Mouse (Mus musculus) cerebral cortex, adult 2 months (tissue): ENCODE measurements around the gene Sub1.

Experiments
- WGBS: fragments of 180-500 bp; shearing (Covaris S2); methylation state at CpG from one replicate; pipeline ENCODE4 v1.1.7; 2018; 5-methylcytosine and 5-hydroxymethylcytosine counted together

Gene Sub1

DNA sequence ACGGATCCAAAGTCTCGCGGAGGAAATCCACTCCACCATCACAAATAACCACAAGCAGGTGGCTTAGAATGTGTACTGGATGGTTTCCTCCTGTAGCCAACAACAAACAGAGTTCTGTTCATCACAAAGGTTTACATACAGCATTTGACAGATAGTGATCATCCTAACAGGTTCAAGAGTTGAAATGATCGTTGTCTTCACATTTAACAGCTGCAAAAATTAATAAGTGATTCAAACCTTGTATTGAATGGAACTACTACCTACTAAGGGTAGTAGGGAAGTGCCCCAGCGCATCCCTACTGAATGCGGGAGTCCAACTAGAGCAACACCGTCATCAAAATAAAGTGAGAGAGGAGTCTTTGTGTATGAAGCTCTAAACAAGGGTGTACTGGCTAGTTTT lies at the start of gene Sub1:
Gene Sub1, minus strand, starts transcription at position 101 of the 400 bp plus-strand sequence.
- WGBS, result 86% methylated on average over 7 of the region's 7 CpGs

DNA sequence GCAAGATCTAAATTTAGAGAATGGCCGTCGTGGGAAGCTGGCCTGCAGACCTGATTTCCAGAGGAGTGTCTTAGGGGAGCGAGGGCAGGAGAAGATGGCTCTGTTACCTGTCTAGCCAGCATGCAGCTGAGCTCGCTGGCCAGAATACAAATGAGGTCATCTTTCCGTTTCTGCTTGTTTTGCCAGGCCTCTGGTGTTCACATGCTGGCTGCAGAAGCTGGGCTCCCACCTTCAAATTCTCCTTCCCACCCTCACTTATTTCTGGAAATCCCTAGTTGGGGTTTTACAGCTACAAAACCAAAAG lies 43.6 kb upstream of the Sub1 start:
- 36% methylated on average over 5 of the region's 5 CpGs for WGBS

DNA sequence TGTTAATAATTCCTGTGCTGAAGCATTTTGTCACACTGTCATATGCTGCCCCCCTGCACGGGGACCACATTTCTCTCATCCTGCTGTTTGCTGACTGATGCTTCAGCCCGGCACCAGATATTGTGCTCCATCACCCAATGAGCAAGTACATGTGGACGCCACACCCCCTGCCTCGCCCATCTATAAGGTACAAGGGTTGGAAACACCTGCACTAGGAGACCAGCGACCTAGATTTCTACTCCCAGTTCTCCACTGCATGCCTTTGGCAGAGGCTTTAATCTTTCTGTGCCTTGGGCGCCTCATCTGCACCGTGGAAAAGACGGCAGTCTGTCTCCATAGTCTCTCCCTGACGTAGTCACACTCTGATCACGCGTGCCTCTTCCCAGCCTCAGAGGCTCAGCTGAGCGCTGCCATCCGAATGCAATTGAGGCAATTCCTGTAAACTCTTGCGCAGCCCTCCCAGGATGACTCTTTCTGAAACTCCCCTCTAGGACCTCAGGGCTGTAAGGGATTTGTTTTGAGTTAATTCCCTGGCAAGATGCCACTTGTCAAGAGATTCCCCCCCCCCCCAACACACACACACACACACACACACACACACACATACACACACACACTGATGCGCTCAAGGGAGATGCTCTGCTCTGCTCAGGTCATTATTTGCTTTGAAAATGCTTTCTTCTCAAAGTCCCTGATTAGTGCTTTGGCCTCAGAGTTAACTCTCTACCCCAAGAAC lies 43.1 kb upstream of the Sub1 start:
- 43% methylated on average over 15 of the region's 15 CpGs for WGBS

DNA sequence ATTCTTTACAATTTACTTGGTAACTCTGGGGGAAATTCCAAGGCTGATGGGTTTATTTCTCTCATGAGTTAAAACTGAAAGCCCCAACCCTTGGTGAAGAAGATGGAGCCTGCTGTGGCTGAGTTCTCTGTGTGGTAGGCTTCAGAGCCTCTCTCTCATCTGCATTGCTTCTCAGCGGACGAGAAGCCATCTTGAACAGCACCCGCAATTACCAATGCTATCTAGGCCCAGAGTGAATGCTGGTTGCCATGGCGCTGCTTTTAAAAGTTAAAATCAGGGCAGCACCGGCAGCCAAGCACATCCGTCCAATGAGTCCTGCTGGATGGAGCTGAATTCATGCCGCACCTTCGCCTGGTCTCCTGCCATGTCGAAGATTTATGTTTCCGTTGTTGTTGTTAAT lies 42.5 kb upstream of the Sub1 start:
- 38% methylated on average over 10 of the region's 10 CpGs for WGBS

DNA sequence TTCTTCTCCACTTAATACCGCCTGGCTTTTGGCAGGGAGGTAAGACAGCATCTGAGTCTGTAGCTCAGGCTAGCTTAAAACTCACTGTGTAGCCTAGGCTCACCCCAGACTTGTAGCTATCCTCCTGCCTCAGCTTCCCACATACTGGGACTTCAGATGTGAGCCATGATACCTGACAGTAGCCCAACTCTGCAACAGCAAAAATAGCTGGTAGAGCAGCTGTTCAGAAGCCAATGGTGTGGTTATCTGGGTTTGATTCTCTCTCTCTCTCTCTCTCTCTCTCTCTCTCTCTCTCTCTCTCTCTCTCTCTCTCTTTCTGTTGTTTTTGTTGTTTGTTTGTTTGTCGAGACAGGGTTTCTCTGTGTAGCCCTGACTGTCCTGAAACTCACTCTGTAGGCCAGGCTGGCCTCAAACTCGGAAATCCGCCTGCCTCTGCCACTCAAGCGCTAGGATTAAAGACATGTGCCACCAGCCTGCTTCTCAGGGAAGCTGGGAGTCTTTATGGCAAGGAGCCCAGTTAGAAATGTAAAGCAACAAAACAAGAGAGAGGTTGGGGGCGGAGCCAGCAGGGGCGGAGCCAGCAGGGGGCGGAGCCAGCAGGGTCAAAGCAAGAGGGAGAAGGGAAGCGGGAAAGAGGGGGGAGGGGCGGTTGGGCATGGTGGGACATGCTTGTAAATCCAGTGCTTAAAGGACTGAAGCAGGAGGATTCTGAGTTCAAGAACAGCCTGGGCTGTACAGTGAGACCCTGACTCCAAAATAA lies 41.3 kb upstream of the Sub1 start:
- 77% methylated on average over 10 of the region's 10 CpGs for WGBS

DNA sequence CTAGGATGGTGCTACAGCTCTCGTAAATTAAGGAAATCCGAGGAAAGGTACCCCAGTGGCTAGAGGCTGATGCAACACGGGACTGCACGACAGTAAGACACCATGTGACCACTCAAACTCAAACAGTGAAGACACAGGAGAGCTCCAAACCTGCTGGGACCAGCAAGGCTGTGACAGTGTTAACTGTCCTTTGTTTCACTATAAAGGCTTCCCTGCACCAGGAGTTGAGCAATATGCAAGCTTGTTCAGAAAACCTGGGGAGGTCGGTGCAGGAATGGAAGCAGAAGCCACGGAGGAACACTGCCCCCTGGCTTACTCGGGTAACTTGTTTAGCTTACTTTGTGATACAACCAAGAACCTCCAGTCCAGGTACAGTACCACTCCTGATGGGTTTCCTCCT lies 40.4 kb upstream of the Sub1 start:
- WGBS, result 54% methylated on average over 7 of the region's 7 CpGs

DNA sequence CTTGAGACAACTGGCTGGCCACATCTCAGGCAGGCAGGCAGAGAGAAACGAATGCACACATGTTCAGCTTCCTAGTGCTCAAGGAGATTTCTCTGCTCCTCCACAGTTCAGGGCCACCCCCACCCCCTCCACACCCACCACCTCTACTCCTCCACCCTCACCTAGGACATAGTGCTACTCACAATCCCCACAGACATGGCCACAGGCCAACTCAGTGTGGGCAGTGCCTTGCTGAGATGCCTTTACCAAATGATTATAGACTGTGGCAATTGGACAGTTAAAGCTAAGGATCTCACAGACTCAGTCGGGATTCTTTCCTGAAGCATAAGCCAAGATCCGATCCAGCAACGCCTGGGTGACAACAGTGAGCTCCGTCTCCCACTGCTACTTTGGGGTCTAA lies 39.9 kb upstream of the Sub1 start:
- 45% methylated on average over 5 of the region's 5 CpGs for WGBS

DNA sequence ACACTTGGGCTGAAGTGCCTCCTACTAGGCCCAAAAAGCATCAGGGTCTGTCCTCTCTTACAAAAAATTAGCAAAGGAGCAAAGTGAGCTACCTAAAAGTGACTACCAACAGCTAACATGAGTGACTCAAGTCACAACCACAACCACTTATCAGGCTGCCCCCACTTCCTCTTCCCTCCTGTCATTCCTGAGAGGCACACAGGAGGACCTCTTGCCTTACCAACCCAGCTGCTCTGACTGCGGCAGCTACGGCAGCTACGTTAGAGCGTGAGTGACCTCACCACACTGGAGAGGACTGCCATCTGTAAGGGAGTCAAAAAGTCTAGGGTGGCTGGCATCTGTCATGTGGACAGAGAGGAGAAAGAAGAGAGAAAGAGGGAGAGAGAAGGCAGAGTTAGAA lies 37.5 kb upstream of the Sub1 start:
- WGBS, result 93% methylated on average over 4 of the region's 4 CpGs

DNA sequence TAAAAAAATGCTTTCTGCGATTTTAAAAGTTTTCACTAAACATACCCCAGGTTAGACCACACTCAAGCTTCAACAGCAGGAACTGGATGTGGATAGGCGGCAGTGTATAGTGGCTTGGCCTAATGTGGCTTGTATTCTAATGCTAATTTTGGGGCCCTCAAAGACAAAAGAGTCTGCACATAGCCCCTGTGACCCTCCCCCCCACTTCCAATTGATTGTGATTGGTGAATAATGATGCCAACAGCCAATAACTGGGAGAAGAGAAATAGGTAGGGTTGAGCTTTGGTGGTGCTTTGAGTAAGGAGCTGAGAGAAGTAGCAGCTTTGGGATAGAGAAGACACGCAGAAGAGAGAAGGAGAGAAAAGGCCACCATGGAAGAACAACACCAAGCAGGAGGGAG lies 35.7 kb upstream of the Sub1 start:
- WGBS, result 91% methylated on average over 3 of the region's 3 CpGs

DNA sequence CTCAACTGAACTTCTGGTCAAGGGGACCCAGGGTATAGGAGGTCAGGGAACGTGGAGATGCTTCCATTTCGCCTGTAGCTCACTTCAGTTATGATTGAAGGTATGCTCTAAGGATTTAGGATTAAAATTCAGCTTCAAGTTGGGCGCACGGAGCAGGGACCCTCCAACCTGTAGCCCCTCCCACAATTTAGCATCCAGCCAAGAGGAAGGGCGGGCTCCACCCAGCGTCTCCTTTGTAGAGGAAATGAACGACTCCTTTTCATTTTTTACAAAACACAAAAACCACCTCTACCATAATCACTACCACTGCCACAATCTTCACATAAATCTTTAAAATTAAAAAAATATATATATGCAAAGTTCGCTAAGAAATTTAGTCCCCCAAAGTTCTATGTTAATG lies 35.1 kb upstream of the Sub1 start:
- 90% methylated on average over 8 of the region's 8 CpGs for WGBS

DNA sequence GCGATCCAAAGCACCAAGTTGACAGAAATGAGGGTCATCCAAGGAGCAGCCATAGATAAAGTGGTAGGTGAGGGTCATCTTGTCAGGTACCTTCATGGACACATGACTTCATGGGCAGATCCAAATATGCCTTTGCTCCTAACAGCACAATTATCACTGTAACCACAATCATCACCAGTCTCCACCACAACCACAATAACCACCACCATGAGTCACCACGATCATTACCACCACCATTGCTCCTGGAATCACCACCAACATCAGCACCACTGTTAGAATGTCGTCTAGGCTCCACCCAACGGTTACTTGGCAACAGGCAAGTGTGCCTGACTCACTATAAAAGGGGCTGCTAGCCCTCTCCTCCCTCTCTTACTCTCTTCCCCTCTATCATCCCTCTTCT lies 33.4 kb upstream of the Sub1 start:
- 73% methylated on average over 4 of the region's 4 CpGs for whole genome bisulfite sequencing

DNA sequence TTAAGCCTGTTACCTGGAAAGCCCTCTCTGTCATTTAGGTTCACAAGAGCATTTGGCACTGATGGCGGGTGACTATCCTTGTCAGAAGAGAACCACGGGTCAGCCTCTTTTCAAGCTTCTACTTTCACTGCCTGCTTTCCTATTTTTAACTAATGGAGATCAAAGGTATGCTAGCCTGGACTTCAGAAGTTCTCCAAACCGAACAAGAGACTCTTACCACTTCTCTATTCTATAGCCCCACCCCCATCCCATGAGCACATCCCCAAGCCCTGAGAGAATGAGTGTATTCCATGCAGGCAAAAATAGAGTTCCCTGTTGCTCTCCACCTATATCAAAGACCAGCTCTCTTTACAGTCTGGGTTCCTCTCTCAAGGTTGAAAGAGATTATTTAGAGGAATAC lies 31.0 kb upstream of the Sub1 start:
- 77% methylated on average over 3 of the region's 3 CpGs for WGBS

DNA sequence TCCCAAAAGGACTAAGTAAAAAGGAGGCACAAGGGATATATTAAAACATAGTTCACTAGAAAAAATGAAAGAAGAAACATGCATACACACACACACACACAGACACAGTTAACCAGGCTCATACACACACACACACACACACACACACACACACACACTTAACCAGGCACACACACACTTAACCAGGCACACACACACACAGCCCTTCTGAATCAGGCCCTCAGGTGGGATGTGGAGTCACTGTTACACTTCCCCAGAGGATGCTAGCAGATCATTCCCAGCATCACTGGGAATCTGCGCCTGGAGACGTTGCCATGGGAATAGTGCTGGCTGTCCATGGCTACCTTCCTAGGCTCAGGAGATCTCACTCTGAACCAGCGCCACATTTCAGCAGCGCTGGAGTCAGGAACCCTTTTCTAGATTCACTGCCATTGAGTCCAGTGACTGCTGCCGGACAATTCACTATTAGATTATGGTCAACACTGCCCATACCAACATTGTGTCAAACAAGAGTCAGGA lies 30.2 kb upstream of the Sub1 start:
- 61% methylated on average over 5 of the region's 5 CpGs for WGBS

DNA sequence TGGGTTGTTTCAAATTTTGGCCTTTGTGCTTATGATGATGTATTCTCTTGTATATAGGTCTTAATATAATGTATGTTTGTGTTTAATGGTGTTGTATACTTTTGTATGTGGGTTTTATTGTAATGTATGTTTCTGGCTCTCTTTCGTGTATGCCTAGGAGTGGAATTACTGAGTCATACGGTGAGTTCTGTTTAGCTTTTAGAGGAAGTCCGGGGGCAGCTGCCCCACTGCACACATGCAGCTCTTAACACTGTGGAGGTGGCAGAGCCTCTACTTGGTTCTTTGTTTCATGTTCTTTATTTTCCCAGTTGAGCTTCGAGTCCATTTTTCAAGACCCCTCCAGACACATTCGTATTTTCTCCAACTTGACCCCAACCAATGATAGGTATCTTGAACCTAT lies 29.2 kb upstream of the Sub1 start:
- 55% methylated on average over 5 of the region's 5 CpGs for WGBS

DNA sequence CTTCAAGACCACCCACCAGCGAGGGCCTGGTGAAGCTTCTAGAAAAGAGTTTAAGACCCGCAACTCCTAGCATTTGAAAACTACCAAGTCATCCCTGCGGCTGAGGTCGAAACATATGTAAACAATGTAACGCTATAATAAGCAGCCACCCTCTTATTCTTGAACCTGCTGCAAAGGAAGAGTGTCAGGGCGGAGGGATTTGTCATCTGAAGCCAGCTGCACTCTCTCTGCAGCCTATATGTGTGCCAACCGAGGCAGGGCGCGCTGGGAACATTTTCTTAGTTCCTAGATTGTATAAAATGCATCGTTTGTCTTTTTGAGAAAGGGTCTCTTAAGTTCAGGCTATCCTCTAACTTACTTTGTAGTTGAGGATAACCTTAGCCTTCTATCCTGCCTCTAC lies 28.6 kb upstream of the Sub1 start:
- WGBS, result 51% methylated on average over 10 of the region's 10 CpGs

DNA sequence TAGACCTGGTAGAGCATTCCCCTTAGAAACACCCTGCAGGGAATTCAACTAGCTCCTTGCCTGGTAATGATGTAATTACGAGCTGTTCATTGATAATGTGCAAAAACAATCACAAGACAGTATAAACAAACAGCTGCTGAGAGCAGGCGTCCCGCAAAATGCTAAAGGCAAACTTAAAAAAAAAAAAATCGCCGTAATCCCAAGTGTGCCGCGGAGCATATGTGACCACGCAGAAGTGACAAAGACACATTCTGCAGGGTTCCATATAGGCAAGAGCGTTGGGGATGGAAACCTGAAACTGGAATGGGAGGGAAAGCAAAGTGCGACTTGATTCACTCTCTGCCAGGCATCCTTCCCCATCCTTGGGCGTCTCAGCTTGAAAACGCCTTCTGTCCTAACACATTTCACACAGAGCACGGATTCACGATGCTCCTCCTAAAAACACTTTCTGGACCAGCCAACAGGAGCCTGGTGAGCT lies 28.0 kb upstream of the Sub1 start:
- 23% methylated on average over 14 of the region's 14 CpGs for WGBS

DNA sequence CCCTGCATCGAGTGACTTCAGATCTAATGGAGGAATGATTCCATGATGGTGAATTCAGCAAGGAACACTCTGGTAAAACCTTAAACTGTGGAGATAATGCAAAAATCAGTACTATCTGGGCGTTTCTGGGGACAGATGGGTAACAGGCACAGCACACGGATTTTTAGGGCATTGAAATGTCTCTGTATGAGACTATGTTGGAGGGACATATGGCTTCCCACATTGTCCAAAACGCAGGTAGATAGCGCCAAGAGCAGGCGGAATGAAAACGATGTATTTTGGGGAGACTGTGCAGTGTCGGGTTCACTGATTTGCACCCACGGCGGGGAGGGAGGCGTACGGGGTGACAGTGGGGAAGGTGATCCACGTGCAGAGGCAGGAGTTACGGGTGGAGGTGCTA lies 22.7 kb upstream of the Sub1 start:
- WGBS, result 60% methylated on average over 14 of the region's 14 CpGs

DNA sequence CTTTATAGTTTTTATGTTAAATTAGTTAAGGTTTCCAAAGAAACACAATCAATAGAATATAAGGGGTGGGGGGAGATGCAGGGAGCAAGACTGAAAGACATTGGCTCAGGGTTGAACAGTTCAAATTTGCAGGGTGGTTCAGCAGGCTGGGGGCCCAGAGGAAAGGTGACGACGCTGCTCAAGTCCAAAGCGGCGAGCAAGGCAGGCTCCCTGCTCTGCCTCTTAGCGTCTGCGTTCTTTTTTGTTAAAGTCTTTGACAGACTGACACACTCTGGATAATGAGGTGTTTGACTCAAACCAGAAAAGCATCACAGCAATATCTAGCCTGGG lies 21.6 kb upstream of the Sub1 start:
- WGBS, result 86% methylated on average over 6 of the region's 6 CpGs

DNA sequence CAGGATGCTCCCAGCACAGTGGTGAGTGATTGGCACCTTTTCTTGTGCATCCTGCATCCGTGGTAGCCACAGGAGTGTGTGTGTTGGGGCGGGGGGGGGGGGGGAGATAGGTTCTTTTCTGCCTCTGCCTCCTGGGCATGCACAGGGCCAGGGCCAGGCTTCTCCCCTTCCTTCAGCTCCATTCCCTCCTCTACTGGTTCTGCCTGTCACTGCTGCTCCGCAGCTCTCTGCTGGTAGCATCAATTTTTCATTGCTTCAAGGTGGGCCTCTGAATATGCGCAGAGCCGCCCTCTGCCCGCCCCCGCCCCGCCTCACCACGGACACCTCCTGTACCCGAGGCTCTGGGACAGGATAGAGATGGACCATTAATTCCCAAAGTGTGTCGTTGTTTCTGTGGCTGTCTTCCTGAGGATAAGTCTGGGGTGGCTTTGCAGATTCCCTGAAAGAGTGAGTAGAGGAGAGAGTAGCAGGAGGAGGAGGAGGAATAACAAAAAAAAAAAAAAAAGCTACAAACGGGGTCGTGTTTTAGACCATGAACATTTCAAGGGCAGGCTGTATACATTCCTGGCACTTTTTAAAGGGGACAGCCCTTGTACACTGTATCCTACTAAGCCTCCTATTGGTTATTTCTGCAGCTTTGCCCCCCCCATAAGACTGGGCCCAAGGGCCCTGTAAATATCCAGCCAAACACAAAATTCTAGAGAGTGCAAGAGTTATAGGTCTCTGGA lies 21.1 kb upstream of the Sub1 start:
- 55% methylated on average over 13 of the region's 13 CpGs for WGBS

DNA sequence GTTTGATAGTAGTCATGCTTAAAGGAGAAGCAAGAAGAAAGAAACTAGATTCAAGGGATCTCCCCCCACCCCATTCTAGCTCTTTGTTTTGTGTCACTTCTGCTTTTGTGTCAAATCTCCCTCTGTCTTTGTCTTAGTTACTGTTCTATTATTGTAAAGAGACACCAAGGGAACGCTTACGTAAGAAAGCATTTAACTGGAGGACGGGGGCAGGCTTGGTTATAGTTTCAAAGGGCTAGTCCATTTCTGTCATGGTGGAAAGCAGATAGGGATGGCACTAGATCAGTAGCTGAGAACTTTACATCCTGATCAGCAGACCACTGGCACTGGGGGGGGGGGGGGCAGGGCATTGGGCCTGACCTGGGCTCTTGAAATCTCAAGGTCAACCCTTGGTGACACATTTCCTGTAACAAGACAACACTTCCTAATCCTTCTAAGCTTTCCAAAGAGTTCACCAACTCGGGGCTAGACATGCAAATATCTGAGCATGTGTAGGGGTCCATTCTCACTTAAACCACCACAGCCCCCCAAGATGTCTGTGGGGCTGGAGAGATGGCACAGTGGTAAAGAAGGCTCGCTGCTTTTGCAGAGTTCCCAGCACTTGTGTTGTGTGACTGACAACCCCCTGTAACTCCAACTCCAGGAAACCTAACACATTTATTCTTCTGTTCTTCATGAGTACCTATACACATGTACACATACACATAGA lies 17.6 kb upstream of the Sub1 start:
- WGBS, result 58% methylated on average over 5 of the region's 5 CpGs

DNA sequence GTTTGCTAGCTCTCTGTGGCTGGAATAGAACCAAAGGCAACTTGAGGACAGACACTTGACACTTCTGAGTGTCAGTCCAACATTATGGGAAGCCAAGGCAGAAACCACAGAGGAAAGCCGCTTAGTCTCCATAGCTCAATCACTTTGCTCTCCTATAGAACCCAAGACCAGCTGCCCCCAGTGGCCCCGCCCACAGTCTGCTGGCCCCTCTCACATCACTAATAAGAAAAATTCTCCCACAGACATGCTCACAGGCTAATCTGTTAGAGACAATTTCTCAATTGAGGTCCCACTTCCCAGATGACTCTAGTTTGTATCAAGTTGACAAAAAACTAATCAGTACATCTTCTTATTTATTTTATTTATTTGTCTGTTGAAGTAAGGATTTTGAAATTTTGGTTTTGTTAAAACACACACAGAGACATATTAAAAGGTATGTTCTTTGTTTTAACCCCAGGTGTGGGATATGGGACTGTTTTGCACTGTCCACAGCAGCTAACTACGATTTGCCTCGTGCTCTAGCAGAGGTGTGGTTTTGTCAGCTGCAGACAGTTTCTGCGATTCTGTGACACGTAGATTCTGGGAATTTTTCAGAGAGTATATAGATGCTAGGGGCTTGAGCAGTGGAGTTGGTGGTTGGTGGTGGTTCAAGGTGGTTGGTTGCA lies 16.9 kb upstream of the Sub1 start:
- 59% methylated on average over 6 of the region's 6 CpGs for WGBS

DNA sequence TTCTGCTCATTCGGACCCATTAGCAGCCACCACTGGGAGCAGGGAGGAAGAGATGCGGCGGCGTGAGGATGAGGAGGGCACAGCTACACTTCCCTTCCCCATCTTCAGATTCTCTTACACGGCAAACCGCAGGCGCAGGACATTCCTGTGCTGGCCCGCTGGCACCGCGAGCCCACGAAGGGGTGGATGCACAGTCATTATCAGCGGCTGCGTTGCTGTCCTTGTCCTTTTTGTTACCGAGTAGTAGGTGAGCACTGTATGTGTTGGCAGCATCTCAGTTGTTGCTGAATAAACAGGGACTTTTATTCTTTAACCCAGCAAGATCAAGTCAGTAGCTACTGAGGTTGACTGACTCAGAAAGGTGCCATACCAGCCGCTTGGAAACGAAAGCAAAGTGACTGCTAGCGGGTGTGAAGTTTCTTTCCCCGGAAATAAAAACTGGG lies 13.8 kb upstream of the Sub1 start:
- WGBS, result 41% methylated on average over 18 of the region's 18 CpGs
